Mouse (Mus musculus) adrenal gland, adult 18-20 months (tissue): ENCODE data around the gene Rab36. TPM values are rescaled to one million over a fixed set of nuclear protein-coding genes. Genes with fewer than 3 reads are reported as not detected.

Source experiments
- DNase-seq, 2 experiments: peaks; one replicate each; pipeline ENCODE4 v3.0.0; 2021 to 2022; ENCODE audit warnings: low spot score in 2 of 2
- total RNA-seq, 2 experiments: library from RNA; stranded (reverse); gene quantifications; 1 replicate in 1 of 2; 2 replicates in 1 of 2; pipeline ENCODE4 v1.2.3; 2021

Gene Rab36
- total RNA-seq, 2 experiments from 2014 or later: 12.6 to 12.9 TPM

- DNase-seq: no peak
These were observed 31.9 kb downstream of the Rab36 start for GRCm38 (mm10) chr10:75068624-75069328.

GRCm38 (mm10) chr10:75070281-75070976 lies 33.6 kb downstream of the Rab36 start:
- DNase-seq: no peak

GRCm38 (mm10) chr10:75075665-75076064 lies 38.8 kb downstream of the Rab36 start:
- DNase-seq: no peak

- no peak for DNase-seq
These were observed 41.6 kb downstream of the Rab36 start for GRCm38 (mm10) chr10:75078174-75079128.

GRCm38 (mm10) chr10:75085330-75085729 lies 48.5 kb downstream of the Rab36 start:
- no peak for DNase-seq

GRCm38 (mm10) chr10:75088471-75088870 lies 51.6 kb downstream of the Rab36 start:
- DNase-seq: no peak

GRCm38 (mm10) chr10:75091478-75092152 lies 54.8 kb downstream of the Rab36 start:
- no peak for DNase-seq

GRCm38 (mm10) chr10:75093252-75093987 lies 56.6 kb downstream of the Rab36 start:
- no peak for DNase-seq

- no peak for DNase-seq
These were observed 57.5 kb downstream of the Rab36 start for GRCm38 (mm10) chr10:75094338-75094737.

- DNase-seq: no peak
These were observed 58.4 kb downstream of the Rab36 start for GRCm38 (mm10) chr10:75095216-75095615.

GRCm38 (mm10) chr10:75098446-75099183 lies 61.8 kb downstream of the Rab36 start:
- DNase-seq: no peak

GRCm38 (mm10) chr10:75100298-75100697 lies 63.4 kb downstream of the Rab36 start:
- DNase-seq: no peak

- DNase-seq: no peak
These were observed 66.6 kb downstream of the Rab36 start for GRCm38 (mm10) chr10:75103502-75103901.

Other genes starting within 250 kb of the Rab36 start
- gene Gnaz, start 69.9 kb upstream of the Rab36 start, total RNA-seq: 1 to 10 TPM; 2.9 to 4.4 TPM
- gene Rsph14, start 4.5 kb upstream of the Rab36 start, total RNA-seq: 1 to 10 TPM in 1 of 2 experiments, not detected in 1; 1.4 TPM
- gene Bcr, start 23.5 kb downstream of the Rab36 start, total RNA-seq: 10 to 100 TPM; 35.0 to 41.0 TPM
- gene Specc1l, start 175.0 kb downstream of the Rab36 start, total RNA-seq: 10 to 100 TPM; 51.8 to 56.0 TPM